Mouse (Mus musculus) olfactory bulb, adult 2 months (tissue): ENCODE measurements around the gene Trim59. TPM values are rescaled to one million over a fixed set of nuclear protein-coding genes. Genes with fewer than 3 reads are reported as not detected.

Experiments used
- H3K27ac ChIP-seq: fragments of 200-500 bp; 2 replicates; pipeline ENCODE4 v1.5.1; 2012; ENCODE audit warnings: low read depth, low read length; ENCODE audit not compliant: insufficient read depth
- H3K4me1 ChIP-seq: fragments of 200-500 bp; 2 replicates; pipeline ENCODE4 v1.6.1; 2012; ENCODE audit warnings: low read length; ENCODE audit not compliant: control insufficient read depth, insufficient read depth
- H3K4me3 ChIP-seq: fragments of 200-500 bp; 2 replicates; pipeline ENCODE4 v1.5.1; 2012; ENCODE audit warnings: mild to moderate bottlenecking, low read depth, low read length, moderate library complexity; ENCODE audit not compliant: insufficient read depth
- CTCF ChIP-seq: fragments of 200-500 bp; IDR thresholded peaks from 2 replicates; pipeline ENCODE4 v1.5.1; 2012; ENCODE audit warnings: low read depth, mild to moderate bottlenecking, low read length, moderate library complexity; ENCODE audit not compliant: insufficient read depth
- POLR2A ChIP-seq: fragments of 200-500 bp; IDR thresholded peaks from 2 replicates; pipeline ENCODE4 v1.6.1; 2012; ENCODE audit warnings: mild to moderate bottlenecking, low read depth, low read length, moderate library complexity; ENCODE audit not compliant: insufficient read depth
- WGBS: fragments of 180-500 bp; shearing (Covaris S2); methylation state at CpG from one replicate; pipeline ENCODE4 v1.1.7; 2018; 5-methylcytosine and 5-hydroxymethylcytosine counted together
- polyA plus RNA-seq: library from polyadenylated mRNA; stranded (reverse); fragments of >200 nt; gene quantifications from 2 replicates; pipeline ENCODE4 v1.2.4, GENCODE M21; 2012; ENCODE audit warnings: low replicate concordance; ENCODE audit not compliant: missing spikeins, insufficient read depth, insufficient read length

Gene Trim59
- polyA plus RNA-seq, result not detected in 2 replicates

- H3K4me3 ChIP-seq, result peak within 1 kb of the TSS; percentile 59
- TF ChIP-seq POLR2A (peak; percentile 74), CTCF (no peak)
- peaks cover 6% of the 10 kb centered on the region; the same call in 1 of the 2 replicates for H3K4me1 ChIP-seq
- WGBS, result under 1% methylated on average over 78 of the region's 80 CpGs
- peak within 1 kb of the TSS; percentile 68 for H3K27ac ChIP-seq
Measured at GRCm38 (mm10) chr3:69044645-69045399, at the start of gene Trim59. Trim59 (minus strand) TSS chr3:69044755.

GRCm38 (mm10) chr3:69064005-69064404 lies 19.4 kb upstream of the Trim59 start:
- TF ChIP-seq POLR2A, result no peak
- TF ChIP-seq CTCF, result no peak
- WGBS, result 14% methylated on average over 1 of the region's 1 CpGs
- Histone ChIP-seq H3K27ac (no peak overlapping the region), H3K4me3 (no peak overlapping the region), H3K4me1 (no peaks in the 10 kb centered on the region)

GRCm38 (mm10) chr3:69062764-69063163 lies 18.2 kb upstream of the Trim59 start:
- WGBS, result 95% methylated on average over 1 of the region's 1 CpGs
- TF ChIP-seq CTCF, result no peak
- TF ChIP-seq POLR2A, result no peak

GRCm38 (mm10) chr3:69060672-69061071 lies 16.1 kb upstream of the Trim59 start:
- Histone ChIP-seq H3K4me1 (no peaks in the 10 kb centered on the region), H3K27ac (no peak overlapping the region), H3K4me3 (no peak overlapping the region)
- over 99% methylated on average over 4 of the region's 4 CpGs for WGBS
- TF ChIP-seq CTCF (no peak), POLR2A (no peak)

More at GRCm38 (mm10) chr3:69062764-69063163, 18.2 kb upstream of the Trim59 start:
- H3K4me1 ChIP-seq, result no peaks in the 10 kb centered on the region
- no peak overlapping the region for H3K4me3 ChIP-seq
- H3K27ac ChIP-seq, result no peak overlapping the region

GRCm38 (mm10) chr3:69055871-69056270 lies 11.3 kb upstream of the Trim59 start:
- H3K4me1 ChIP-seq, result peaks cover 4% of the 10 kb centered on the region; the same call in 1 of the 2 replicates
- 76% methylated on average over 3 of the region's 3 CpGs for WGBS
- H3K27ac ChIP-seq, result no peak overlapping the region
- no peak for TF ChIP-seq CTCF
- no peak for TF ChIP-seq POLR2A
- H3K4me3 ChIP-seq, result no peak overlapping the region

- 87% methylated on average over 7 of the region's 7 CpGs for WGBS
- no peak overlapping the region for H3K27ac ChIP-seq
- peaks cover 4% of the 10 kb centered on the region; the same call in 1 of the 2 replicates for H3K4me1 ChIP-seq
- TF ChIP-seq CTCF (no peak), POLR2A (no peak)
- no peak overlapping the region for H3K4me3 ChIP-seq
Measured at GRCm38 (mm10) chr3:69054760-69055432, 10.3 kb upstream of the Trim59 start.

GRCm38 (mm10) chr3:69051894-69052293 lies 7.3 kb upstream of the Trim59 start:
- 67% methylated on average over 11 of the region's 11 CpGs for WGBS
- TF ChIP-seq CTCF (no peak), POLR2A (no peak)
- Histone ChIP-seq H3K4me1 (peaks cover 7% of the 10 kb centered on the region; the same call in 1 of the 2 replicates), H3K4me3 (no peak overlapping the region), H3K27ac (no peak overlapping the region)

- TF ChIP-seq CTCF (no peak), POLR2A (no peak)
- H3K27ac ChIP-seq, result no peak overlapping the region
- 43% methylated on average over 6 of the region's 6 CpGs for WGBS
Measured at GRCm38 (mm10) chr3:69049011-69049410, 4.5 kb upstream of the Trim59 start.

GRCm38 (mm10) chr3:69047684-69048083 lies 3.1 kb upstream of the Trim59 start:
- Histone ChIP-seq H3K27ac (no peak overlapping the region), H3K4me1 (peaks cover 10% of the 10 kb centered on the region; the same call in 1 of the 2 replicates), H3K4me3 (no peak overlapping the region)
- 83% methylated on average over 4 of the region's 4 CpGs for WGBS
- TF ChIP-seq CTCF (no peak), POLR2A (no peak)

More at GRCm38 (mm10) chr3:69049011-69049410, 4.5 kb upstream of the Trim59 start:
- peaks cover 10% of the 10 kb centered on the region; the same call in 1 of the 2 replicates for H3K4me1 ChIP-seq
- H3K4me3 ChIP-seq, result no peak overlapping the region
